Mouse (Mus musculus) stomach, embryonic 15.5 days (tissue): Measurements from ENCODE around the gene Slc4a4. TPM values are rescaled to one million over a fixed set of nuclear protein-coding genes. Genes with fewer than 3 reads are reported as not detected.

ENCODE experiments used
- ATAC-seq: fragments of 200-750 bp; cut with Nextera tagmentation; 2 replicates; pipeline ENCODE4 v1.8.0; 2017; ENCODE audit warnings: low read depth, moderate number of reproducible peaks, moderate TSS enrichment; ENCODE audit not compliant: insufficient read depth, low FRiP score
- H3K27ac ChIP-seq: fragments of 300-500 bp; sonication (generic); 2 replicates; pipeline ENCODE4 v1.5.1; 2015; ENCODE audit warnings: mild to moderate bottlenecking, inconsistent platforms
- H3K27me3 ChIP-seq: fragments of 300-500 bp; sonication (generic); replicated peaks from 2 replicates; pipeline ENCODE4 v1.6.1; 2015; ENCODE audit warnings: inconsistent platforms
- H3K36me3 ChIP-seq: fragments of 300-500 bp; sonication (generic); 2 replicates; pipeline ENCODE4 v1.6.1; 2015; ENCODE audit warnings: inconsistent platforms
- H3K4me1 ChIP-seq: fragments of 300-500 bp; sonication (generic); 2 replicates; pipeline ENCODE4 v1.6.1; 2015; ENCODE audit warnings: inconsistent platforms
- H3K4me2 ChIP-seq: fragments of 300-500 bp; sonication (generic); 2 replicates; pipeline ENCODE4 v1.6.1; 2015; ENCODE audit warnings: mild to moderate bottlenecking, inconsistent platforms
- H3K4me3 ChIP-seq: fragments of 300-500 bp; sonication (generic); replicated peaks from 2 replicates; pipeline ENCODE4 v1.5.1; 2015; ENCODE audit warnings: inconsistent platforms
- H3K9ac ChIP-seq: fragments of 300-500 bp; sonication (generic); 2 replicates; pipeline ENCODE4 v1.6.1; 2015; ENCODE audit warnings: inconsistent platforms
- H3K9me3 ChIP-seq: fragments of 300-500 bp; sonication (generic); 2 replicates; pipeline ENCODE4 v1.6.1; 2016; ENCODE audit warnings: inconsistent platforms
- WGBS: fragments of 180-500 bp; shearing (Covaris S2); methylation state at CpG from one replicate; pipeline ENCODE4 v1.1.7; 2015; 5-methylcytosine and 5-hydroxymethylcytosine counted together
- polyA plus RNA-seq: library from polyadenylated mRNA; unstranded; fragments of >200 nt; fragmentation: Nextera tagmentation; extraction: Ambion mirVana; gene quantifications from 2 replicates; pipeline ENCODE4 v1.2.1, GENCODE M21; 2015

Gene Slc4a4
- polyA plus RNA-seq, 1 experiment from 2014 or later = 4.3 TPM

GRCm38 (mm10) chr5:89280312-89280863 lies 393.8 kb downstream of the Slc4a4 start:
- Histone ChIP-seq H3K9ac (no peak overlapping the region), H3K27me3 (no peaks in the 10 kb centered on the region), H3K4me1 (no peaks in the 10 kb centered on the region), H3K4me3 (no peak overlapping the region), H3K36me3 (no peaks in the 10 kb centered on the region), H3K4me2 (no peak overlapping the region), H3K27ac (no peak overlapping the region), H3K9me3 (no peaks in the 10 kb centered on the region)
- ATAC-seq = no peak
- WGBS = 72% methylated on average over 3 of the region's 3 CpGs

Other genes with a start within 250 kb of the Slc4a4 start
- 51.0 and 51.4 TPM in 2 replicates for gene Grsf1, start 210.6 kb upstream of the Slc4a4 start, polyA plus RNA-seq
- gene Mob1b, start 166.0 kb upstream of the Slc4a4 start, polyA plus RNA-seq = 11.7 and 12.9 TPM in 2 replicates
- 41.8 and 44.6 TPM in 2 replicates for gene Dck, start 121.8 kb upstream of the Slc4a4 start, polyA plus RNA-seq